Mouse (Mus musculus) midbrain, postnatal 0 days (tissue): ENCODE results near the gene Tsen15. TPM values are rescaled to one million over a fixed set of nuclear protein-coding genes. Genes with fewer than 3 reads are reported as not detected.
A peak's percentile ranks its signal among the peaks of the same experiment; 100 is the strongest.

Experiments
- ATAC-seq: fragments of 200-750 bp; cut with Nextera tagmentation; 2 replicates; pipeline ENCODE4 v1.8.0; 2017; ENCODE audit warnings: moderate number of reproducible peaks, mild to moderate bottlenecking, moderate TSS enrichment, moderate library complexity; ENCODE audit not compliant: low FRiP score
- DNase-seq: peaks from one replicate; pipeline ENCODE4 v3.0.0-alpha.2; 2015; ENCODE audit warnings: low spot score
- H3K27ac ChIP-seq: fragments of 300-500 bp; sonication (generic); 2 replicates; pipeline ENCODE4 v1.5.1; 2014; ENCODE audit warnings: low read depth, mild to moderate bottlenecking, low read length, mixed read lengths
- H3K27me3 ChIP-seq: fragments of 300-500 bp; sonication (generic); 2 replicates; pipeline ENCODE4 v1.6.1; 2014; ENCODE audit warnings: low read length, control low read depth, mixed read lengths; ENCODE audit not compliant: insufficient read depth
- H3K36me3 ChIP-seq: fragments of 300-500 bp; sonication (generic); 2 replicates; pipeline ENCODE4 v1.6.1; 2014; ENCODE audit warnings: low read length, control low read depth, mixed read lengths; ENCODE audit not compliant: insufficient read depth
- H3K4me1 ChIP-seq: fragments of 300-500 bp; sonication (generic); 2 replicates; pipeline ENCODE4 v1.6.1; 2014; ENCODE audit warnings: mild to moderate bottlenecking, control low read depth, antibody characterized with exemption, low read length, mixed read lengths; ENCODE audit not compliant: insufficient read depth
- H3K4me2 ChIP-seq: fragments of 300-500 bp; sonication (generic); 2 replicates; pipeline ENCODE4 v1.6.1; 2014; ENCODE audit warnings: low read depth, mild to moderate bottlenecking, low read length, mixed read lengths; ENCODE audit not compliant: poor library complexity, severe bottlenecking
- H3K4me3 ChIP-seq: fragments of 300-500 bp; sonication (generic); 2 replicates; pipeline ENCODE4 v1.5.1; 2014; ENCODE audit warnings: low read depth, mild to moderate bottlenecking, low read length, moderate library complexity
- H3K9ac ChIP-seq: fragments of 300-500 bp; sonication (generic); replicated peaks from 2 replicates; pipeline ENCODE4 v1.6.1; 2014; ENCODE audit warnings: mild to moderate bottlenecking, low read length, moderate library complexity, mixed read lengths; ENCODE audit not compliant: poor library complexity, severe bottlenecking
- H3K9me3 ChIP-seq: fragments of 300-500 bp; sonication (generic); 2 replicates; pipeline ENCODE4 v1.6.1; 2016; ENCODE audit warnings: low read length, control low read depth
- CTCF ChIP-seq: IDR thresholded peaks from 2 replicates; pipeline ENCODE4 v1.5.1; 2016; ENCODE audit warnings: antibody characterized with exemption, mild to moderate bottlenecking
- WGBS: fragments of 180-500 bp; shearing (Covaris S2); extraction: QIAGEN DNeasy Blood & Tissue Kit; methylation state at CpG from one replicate; pipeline ENCODE4 v1.1.7; 2014; 5-methylcytosine and 5-hydroxymethylcytosine counted together
- polyA plus RNA-seq: library from polyadenylated mRNA; unstranded; fragments of >200 nt; fragmentation: Nextera tagmentation; extraction: Ambion mirVana; gene quantifications from 2 replicates; pipeline ENCODE4 v1.2.1, GENCODE M21; 2015
- total RNA-seq: library from RNA; depleted of rRNA; stranded (reverse); fragments of >200 nt; gene quantifications from 2 replicates; pipeline ENCODE4 v1.2.3, GENCODE M21; 2014; rRNA removed

Tsen15 gene
- total RNA-seq (17.8 and 43.3 TPM in 2 replicates), polyA plus RNA-seq (43.7 and 50.8 TPM in 2 replicates)

- no peak for TF ChIP-seq CTCF
- H3K4me2 ChIP-seq, result peak within 1 kb of the TSS; percentile 72
- ATAC-seq (peak; percentile 91), DNase-seq (peak; percentile 78)
- H3K9me3 ChIP-seq, result no peaks in the 10 kb centered on the region
- peak within 1 kb of the TSS; percentile 74 for H3K9ac ChIP-seq
- 0 out of 2 replicates have a peak, but pooled peaks cover 4% of the 10 kb centered on the region for H3K36me3 ChIP-seq
- H3K4me3 ChIP-seq, result peak within 1 kb of the TSS; percentile 88
- no peak within 1 kb of the TSS for H3K27ac ChIP-seq
- no peaks in the 10 kb centered on the region for H3K27me3 ChIP-seq
- H3K4me1 ChIP-seq, result no peaks in the 10 kb centered on the region
- WGBS, result under 1% methylated on average over 57 of the region's 57 CpGs
Observed at GRCm38 (mm10) chr1:152386188-152386835, at the start of gene Tsen15. Gene Tsen15, minus strand, starts transcription at chr1:152386688.

GRCm38 (mm10) chr1:152434166-152434565, 47.7 kb upstream of the Tsen15 start:
- Histone ChIP-seq H3K27me3 (no peaks in the 10 kb centered on the region), H3K4me2 (no peak overlapping the region), H3K27ac (no peak overlapping the region), H3K4me1 (no peaks in the 10 kb centered on the region), H3K4me3 (no peak overlapping the region), H3K9me3 (no peaks in the 10 kb centered on the region), H3K36me3 (no peaks in the 10 kb centered on the region), H3K9ac (no peak overlapping the region)
- no peak for DNase-seq
- 59% methylated on average over 4 of the region's 4 CpGs for WGBS
- no peak for ATAC-seq
- no peak for TF ChIP-seq CTCF

- no peak for DNase-seq
- Histone ChIP-seq H3K4me1 (no peaks in the 10 kb centered on the region), H3K27me3 (no peaks in the 10 kb centered on the region), H3K9ac (no peak overlapping the region), H3K4me2 (no peak overlapping the region), H3K36me3 (no peaks in the 10 kb centered on the region), H3K4me3 (no peak overlapping the region), H3K9me3 (no peaks in the 10 kb centered on the region), H3K27ac (no peak overlapping the region)
- ATAC-seq, result no peak
- TF ChIP-seq CTCF, result no peak
- 88% methylated on average over 7 of the region's 7 CpGs for WGBS
Observed at GRCm38 (mm10) chr1:152429805-152430204, 43.3 kb upstream of the Tsen15 start.

DNA sequence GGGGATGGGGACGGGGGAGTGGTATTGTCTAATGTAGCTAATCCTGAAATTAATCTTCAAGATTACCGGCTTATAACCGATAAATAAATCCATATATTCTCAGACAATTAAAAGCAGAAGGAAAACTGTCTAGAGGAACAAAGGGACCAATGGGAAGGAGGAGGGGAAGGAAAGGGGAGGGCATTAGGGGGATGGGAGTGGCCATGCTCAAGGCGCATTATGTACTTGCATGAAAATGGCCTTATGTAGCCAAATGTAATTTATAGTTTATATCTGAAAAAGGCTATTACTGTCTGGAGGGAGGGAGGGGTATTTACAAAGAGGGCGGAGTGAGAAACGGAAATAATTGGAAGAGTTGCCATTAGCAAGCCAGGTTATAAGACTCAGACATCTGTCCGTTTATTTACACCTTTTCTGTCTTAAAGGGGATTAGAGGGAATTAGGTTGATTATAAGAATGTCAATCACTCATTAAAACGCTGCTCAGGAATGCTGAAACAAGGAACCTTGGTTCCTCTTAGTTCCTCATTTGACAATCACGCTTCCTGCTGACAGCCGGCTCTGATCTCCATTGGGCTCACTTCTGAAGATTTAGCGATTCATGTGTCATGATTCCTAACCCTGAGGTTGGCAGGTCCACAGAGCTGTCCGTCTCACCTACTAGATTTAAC, 41.6 kb upstream of the Tsen15 start:
- no peak for DNase-seq

DNA sequence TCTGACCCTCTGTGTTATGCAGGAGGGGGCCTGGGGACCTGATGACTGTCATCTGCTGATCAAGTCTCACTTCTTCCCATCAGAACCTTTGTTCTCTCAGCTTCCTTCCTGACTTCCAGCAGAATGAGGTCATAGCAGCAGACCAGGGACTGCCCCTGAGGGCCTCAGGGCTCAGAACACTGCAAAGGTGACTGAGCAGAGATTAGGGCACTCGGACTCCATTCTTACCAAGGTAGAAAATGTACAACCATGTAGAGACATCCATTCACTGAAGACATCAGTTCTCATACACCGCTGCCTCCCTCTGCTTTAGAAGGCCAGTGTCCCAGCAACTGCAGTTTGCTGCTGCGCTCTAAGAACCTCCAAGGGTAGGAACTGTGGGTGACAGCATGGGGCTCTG, 36.6 kb upstream of the Tsen15 start:
- no peak for TF ChIP-seq CTCF
- Histone ChIP-seq H3K4me2 (no peak overlapping the region), H3K9me3 (no peaks in the 10 kb centered on the region), H3K4me3 (no peak overlapping the region), H3K9ac (no peak overlapping the region), H3K27ac (peak overlapping the region; percentile 26; the same call in 1 of the 2 replicates), H3K4me1 (no peaks in the 10 kb centered on the region; the same call in 1 of the 2 replicates), H3K36me3 (no peaks in the 10 kb centered on the region), H3K27me3 (no peaks in the 10 kb centered on the region)
- 82% methylated on average over 3 of the region's 3 CpGs for WGBS
- DNase-seq, result no peak
- ATAC-seq, result no peak

More for the DNA sequence above, 41.6 kb upstream of the Tsen15 start:
- TF ChIP-seq CTCF, result no peak
- Histone ChIP-seq H3K9ac (no peak overlapping the region), H3K36me3 (no peaks in the 10 kb centered on the region), H3K9me3 (no peaks in the 10 kb centered on the region), H3K27ac (no peak overlapping the region), H3K4me2 (0 out of 2 replicates have a peak overlapping the region, but pooled peaks have one; percentile 7), H3K27me3 (no peaks in the 10 kb centered on the region), H3K4me3 (no peak overlapping the region), H3K4me1 (no peaks in the 10 kb centered on the region; the same call in 1 of the 2 replicates)
- WGBS, result 47% methylated on average over 12 of the region's 12 CpGs
- 0 out of 2 replicates have a peak, but pooled peaks have one; percentile 31 for ATAC-seq

GRCm38 (mm10) chr1:152422295-152422694, 35.8 kb upstream of the Tsen15 start:
- Histone ChIP-seq H3K9ac (no peak overlapping the region), H3K4me1 (no peaks in the 10 kb centered on the region; the same call in 1 of the 2 replicates), H3K36me3 (no peaks in the 10 kb centered on the region), H3K27me3 (no peaks in the 10 kb centered on the region), H3K9me3 (no peaks in the 10 kb centered on the region), H3K4me2 (no peak overlapping the region), H3K4me3 (no peak overlapping the region), H3K27ac (no peak overlapping the region)
- no peak for TF ChIP-seq CTCF
- ATAC-seq, result no peak
- no peak for DNase-seq
- 79% methylated on average over 3 of the region's 3 CpGs for WGBS
